Mouse (Mus musculus): ENCODE results near the gene Nfasc. TPM values are rescaled to one million over a fixed set of nuclear protein-coding genes. Genes with fewer than 3 reads are reported as not detected.

Nfasc gene
- polyA plus RNA-seq, 1 experiment from 2014 or later: 32.8 TPM

Other genes starting within 250 kb of the Nfasc start
- 1.4 and 1.7 TPM in 2 replicates for gene Tmem81, start 235.6 kb downstream of the Nfasc start, polyA plus RNA-seq (2016; fragmentation: Nextera tagmentation; extraction: Ambion mirVana)
- 109 and 112 TPM in 2 replicates for gene Cntn2, start 198.5 kb downstream of the Nfasc start, polyA plus RNA-seq (2016; fragmentation: Nextera tagmentation; extraction: Ambion mirVana)
- gene Lrrn2, start 138.5 kb upstream of the Nfasc start, polyA plus RNA-seq (2016; fragmentation: Nextera tagmentation; extraction: Ambion mirVana): 19.6 and 24.4 TPM in 2 replicates